Mouse (Mus musculus): ENCODE results near the gene Atf6.

Gene Atf6

DNA sequence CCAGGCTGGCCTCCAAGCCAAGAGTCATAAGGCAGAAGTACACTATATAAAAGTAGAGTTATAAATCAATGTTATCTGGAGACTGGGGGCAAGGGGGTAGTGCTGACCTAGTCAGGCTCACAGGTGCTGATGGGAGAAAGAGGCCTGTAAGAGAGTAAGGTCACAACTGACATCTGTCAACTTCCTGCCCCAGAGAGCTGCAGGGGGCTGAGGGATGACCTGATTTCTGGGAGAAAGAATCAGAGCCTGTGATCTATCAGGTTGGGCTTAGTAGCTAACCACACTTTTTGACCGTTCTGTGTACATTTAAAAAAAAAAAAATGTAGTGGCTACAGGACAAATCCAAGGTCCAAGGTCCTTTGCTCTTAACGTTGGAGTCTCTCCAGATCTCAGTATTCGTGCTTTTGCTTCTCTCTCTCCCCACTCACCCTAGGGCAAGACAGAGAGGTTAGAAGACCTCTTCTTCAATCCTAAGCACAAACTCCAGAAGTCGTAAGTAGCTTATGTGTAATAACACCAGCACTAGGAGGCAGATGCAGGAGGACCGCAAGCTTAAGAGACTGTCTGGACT lies 15.4 kb upstream of the Atf6 start:
- DNase-seq: no peak

DNA sequence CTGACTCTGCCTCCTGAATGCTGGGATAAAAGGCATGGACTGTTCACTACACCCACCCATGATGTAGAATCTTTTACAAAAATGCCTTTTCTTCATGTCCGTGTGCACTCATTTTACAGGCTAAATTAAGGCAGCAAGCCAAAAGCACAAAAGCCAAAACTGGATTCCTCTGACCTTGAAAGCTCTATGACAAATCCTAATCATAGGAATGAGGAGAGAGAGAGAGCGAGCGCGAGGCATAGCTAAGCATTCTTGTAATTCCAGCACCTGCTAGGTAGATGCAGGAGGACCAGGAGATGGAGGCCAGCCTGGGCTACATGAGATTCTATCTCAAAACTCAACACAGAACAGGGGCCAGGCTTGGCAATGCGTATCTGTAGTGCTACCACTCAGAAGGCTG lies 9.3 kb upstream of the Atf6 start:
- DNase-seq: no peak

DNA sequence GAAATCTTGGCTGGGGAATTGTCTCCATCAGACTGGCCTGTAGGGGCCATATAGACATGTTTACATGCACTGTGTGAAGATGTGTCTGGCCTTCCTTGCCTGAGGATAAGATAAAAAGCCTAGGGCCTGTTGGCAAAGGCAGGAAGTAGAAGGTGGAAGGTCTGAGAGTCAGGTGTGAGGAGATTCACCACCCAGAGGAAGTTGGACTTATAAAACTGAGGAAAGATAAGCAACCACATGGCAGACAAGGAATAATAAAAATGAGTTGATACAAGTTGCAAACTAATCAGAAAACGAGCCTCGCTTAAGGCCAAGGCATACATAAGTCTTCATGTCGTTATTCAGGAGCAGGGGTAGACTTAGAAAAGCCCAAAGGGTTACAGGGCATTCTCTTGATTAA lies 8.1 kb upstream of the Atf6 start:
- DNase-seq: no peak

DNA sequence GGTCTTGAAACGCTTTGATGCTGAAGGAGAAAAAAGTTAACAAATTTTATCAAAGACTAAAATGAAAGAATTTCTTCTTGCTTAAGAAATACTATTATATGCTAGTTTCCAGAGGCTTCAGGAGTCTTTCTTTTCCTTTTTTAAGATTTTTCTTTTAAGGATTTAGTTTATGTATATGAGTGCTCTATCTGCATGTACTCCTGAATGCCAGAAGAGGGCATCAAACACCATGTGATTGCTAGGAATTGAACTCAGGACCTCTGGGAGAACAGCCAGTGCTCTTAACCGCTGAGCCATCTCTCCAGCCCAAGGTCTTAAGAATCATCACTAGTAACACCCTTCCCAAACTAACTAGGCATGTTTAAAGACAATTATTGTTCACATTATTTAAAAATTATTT lies 4.4 kb upstream of the Atf6 start:
- no peak for DNase-seq

DNA sequence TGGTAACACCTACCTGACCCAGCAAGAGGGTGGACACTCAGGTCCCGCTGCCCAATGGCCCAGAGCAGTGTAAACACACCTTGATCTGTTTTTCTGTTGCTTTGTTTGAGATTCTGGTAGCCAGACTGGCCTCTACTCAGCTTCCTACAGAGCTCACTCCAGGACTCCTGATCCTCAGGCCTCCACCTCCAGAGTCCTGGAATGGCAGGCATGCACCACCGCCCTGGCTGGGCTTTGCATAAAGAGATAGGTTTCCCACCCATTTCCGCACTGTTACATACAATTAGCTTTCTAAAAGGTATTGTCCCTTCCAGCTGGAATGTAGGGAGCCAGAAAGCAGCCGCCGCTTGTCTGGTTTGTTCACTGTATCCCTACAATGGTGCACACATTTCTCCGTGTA lies 3.8 kb upstream of the Atf6 start:
- DNase-seq: no peak

DNA sequence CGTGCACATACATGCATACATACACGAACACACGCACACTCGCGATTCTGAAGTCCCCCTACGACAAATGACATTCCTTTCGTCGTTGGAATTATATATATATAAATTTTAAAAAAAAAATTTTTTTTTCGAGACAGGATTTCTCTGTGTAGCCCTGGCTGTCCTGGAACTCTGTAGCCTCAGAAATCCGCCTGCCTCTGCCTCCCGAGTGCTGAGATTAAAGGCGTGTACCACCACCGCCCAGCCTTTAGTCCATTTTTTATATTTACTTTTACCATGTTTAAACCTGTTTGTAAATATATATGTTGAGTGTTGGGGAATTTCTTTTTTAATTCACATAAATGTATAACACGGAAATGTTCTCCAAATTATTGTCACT lies 1.3 kb upstream of the Atf6 start:
- no peak for DNase-seq

DNA sequence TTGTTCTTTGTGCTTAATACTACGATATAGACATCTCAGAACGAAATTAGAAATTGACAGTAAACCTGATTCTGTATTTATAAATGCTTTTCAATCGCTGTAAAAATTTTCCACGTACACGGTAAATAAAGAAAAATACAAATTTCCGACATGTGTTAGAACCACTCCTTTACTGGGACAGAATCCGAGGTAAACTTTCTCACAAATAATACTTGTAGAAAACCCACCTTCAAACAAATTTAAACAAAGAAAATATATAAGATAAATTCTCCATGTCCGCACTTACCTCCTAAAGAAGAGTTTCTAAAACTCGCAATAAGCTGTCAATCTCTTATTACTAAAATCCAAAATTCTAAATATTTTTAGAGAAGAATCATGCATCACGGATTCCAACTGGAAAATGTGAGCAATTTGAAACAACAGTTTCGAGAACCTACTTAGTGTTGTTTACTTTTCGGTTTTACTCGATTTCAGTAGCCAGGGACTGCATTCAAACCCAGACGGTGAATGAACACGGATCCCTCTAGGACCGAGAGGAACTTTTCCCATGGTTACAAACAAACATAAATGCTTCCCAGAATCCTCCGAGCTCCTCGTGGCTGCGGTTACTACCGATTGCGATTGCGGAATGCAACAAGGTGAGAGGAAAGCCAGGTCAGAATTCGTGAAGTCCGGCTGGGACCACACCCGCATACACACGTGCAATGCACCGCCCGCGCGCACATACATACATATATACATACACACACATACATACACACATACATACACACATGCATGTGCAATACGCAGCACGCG lies 735 bp upstream of the Atf6 start:
- DNase-seq: peak; percentile 77

DNA sequence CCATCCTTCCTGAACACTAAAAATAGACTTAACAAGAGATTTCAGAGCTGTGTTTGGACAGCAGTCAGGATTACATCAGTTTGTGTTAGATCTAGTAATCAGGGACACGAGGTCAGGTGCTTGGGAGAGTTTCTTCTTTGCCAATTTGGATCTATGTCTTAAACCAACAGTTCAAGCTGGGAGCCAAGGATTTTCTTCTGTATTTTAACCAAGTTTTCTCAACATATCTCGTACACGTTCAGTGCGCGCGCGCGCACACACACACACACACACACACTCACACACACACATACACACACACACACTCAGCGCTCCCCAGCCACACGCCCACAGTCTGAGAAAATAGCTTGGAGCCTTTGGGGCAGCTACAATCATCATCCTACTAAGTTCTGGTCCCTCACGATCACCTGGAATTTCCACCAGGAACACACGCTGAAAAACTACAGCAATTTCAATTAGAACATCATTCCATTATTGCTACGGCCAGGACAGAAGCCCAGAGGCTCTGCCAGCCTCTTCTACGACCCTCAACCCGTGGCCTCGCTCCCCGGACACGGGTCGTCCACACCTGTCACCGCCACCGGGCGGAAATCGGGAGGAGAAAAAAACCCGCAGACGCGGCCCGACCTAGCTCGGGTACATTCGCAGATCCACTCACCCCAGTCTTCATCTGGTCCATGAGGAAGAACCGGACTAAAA lies 430 bp downstream of the Atf6 start:
- DNase-seq: no peak

DNA sequence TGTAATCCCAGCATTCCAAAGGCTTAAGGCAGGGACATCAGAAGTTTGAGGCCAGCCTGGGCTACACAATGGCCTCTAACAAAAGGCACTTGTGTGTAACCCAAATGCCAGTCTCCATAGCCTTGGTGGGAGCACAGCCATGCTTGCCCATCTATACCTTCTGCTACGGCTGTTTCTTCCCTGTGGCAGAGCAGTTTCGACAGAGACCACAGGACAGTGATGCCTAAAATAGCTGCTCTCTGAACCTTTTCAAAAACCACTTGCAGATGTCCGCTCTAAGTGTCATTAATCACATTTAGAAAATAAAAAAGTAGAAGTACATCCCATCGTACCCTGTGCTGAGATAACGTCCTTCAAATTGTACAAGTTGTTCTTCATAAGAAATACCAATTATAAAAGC lies 2.2 kb downstream of the Atf6 start:
- DNase-seq: no peak

DNA sequence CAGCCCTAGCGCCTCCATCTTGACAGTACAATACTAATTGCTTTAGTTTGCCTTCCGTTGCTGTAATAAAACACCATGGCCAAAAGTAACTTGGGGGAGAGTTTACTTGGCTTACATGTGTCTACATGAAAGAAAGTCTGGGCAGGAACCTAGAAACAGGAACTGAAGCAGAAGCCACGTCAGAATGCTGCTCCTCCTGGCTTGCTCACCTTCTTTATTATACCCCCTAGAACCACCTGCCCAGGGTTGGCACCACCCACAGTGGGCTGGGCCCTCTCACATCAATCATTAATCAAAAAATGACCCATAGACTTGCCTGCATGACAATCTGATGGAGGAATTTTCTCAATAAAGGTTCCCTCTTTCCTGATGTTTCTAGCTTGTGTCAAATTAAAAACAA lies 2.8 kb downstream of the Atf6 start:
- no peak for DNase-seq

DNA sequence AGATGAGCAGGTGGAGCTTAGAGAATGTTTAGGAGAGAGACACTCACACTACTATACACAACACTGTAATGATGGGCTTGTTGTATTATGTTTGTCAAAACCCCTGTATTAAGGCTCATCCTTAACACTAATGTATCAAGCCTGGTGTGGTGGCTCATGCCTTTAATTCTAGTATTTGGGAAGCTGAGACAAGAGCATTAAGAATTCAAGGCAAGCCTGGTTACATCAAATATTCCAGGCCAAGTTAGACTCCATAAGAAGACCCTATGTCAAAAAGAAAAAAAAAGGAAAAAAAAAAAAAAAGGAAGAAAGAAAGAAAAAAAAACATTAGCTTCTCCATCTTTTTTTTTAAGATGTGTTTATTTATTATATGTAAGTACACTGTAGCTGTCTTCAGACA lies 3.3 kb downstream of the Atf6 start:
- DNase-seq: no peak

DNA sequence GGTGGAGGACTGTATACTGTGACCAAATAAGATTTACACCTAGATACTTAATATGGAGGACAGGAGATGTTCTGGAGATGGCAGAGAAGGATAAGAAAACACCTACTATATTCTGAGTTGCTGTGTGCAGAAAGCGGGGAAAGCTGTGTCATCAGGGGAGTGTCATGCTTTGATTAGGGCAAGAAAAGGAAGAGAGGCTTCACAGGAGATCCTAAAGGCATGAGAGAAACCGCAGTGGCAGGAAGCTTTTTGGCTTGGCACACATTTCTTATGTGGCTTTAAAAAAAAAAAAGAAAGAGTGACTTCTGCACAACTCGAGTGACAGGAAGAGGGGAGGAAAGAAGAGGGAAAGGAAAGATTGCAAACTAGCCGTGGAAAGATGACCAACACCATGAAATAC lies 4.5 kb downstream of the Atf6 start:
- no peak for DNase-seq

DNA sequence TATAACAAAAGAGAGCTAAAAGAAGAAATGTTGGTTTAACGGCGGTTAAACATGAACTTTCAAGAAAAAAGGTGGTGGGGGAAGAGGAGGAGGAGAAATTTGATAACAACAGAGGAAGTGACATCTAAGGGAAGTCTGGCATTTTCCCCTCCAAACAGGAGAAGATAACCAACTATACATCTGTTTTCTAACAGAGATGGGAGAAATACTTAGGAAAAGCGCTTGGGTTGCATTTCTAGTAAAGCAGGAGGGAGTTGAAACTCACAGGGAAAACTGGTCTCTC lies 5.2 kb downstream of the Atf6 start:
- no peak for DNase-seq

DNA sequence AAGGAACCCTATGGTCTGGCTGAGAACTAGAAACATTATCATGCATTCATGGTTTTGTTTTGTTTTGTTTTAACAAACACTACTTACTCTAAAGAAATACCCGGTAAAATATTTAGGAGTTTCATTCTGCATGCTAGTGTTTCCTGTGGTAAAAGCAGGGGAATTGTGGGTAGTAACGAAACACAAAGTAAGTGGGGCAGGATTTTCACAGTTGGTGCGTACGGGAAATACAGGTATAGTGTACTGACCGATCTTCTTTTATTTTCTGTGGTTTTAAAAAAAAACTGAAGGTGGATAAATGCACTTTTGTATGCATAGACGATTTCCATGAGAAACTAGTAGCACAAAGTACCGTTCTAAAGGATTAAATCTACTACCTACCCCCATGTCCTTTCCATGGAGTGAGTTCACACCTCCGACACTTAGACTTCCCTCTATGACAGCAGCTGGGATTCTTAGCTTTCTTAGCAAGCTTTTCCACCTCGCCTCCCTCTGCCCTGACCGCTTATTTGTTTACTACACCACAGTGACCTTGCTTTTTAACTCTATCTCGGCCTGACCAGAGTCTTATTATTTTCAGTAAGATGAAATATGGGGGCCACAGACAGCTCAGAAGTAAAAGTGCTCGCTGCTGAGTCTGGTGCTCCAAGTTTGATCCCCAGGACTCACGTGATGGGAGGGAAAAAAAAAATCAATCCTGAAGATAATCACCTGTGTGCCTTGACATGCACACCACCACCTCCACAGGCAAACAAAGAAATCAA lies 5.7 kb downstream of the Atf6 start:
- DNase-seq: no peak

DNA sequence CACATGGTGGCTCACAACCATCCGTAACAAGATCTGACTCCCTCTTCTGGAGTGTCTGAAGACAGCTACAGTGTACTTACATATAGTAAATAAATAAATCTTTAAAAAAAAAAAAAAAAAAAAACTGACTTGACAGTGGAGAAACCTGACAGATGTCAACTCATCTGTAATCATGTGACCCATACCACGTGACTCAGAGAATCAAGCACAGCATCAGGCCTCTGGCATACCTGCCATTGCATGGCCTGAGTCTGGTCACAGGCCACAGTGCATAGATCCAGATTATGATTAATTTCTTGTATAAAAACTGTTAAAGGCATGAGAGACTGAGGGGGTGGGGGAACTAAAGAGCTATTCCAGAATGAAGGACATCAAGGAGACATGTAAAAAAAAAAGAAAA lies 8.7 kb downstream of the Atf6 start:
- no peak for DNase-seq

DNA sequence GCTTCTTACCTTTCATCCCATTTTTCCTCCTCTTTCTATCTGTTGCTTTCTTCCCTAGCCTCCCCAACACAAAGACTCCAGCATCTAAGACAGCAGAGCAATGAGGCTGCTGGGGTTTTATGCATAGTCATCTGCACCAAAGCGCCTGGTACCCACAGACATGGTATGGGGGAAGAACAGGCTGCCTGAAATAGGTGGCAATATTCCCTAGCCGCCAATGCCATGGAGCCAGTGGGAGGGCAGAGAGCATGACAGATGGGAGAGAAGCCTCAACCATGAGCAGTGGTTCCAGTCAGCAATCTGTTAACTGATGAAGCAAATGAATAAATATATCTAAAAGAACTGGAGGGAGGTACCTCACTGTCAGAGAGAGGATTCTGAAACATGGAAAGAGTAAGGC lies 10.2 kb downstream of the Atf6 start:
- DNase-seq: peak; percentile 81

DNA sequence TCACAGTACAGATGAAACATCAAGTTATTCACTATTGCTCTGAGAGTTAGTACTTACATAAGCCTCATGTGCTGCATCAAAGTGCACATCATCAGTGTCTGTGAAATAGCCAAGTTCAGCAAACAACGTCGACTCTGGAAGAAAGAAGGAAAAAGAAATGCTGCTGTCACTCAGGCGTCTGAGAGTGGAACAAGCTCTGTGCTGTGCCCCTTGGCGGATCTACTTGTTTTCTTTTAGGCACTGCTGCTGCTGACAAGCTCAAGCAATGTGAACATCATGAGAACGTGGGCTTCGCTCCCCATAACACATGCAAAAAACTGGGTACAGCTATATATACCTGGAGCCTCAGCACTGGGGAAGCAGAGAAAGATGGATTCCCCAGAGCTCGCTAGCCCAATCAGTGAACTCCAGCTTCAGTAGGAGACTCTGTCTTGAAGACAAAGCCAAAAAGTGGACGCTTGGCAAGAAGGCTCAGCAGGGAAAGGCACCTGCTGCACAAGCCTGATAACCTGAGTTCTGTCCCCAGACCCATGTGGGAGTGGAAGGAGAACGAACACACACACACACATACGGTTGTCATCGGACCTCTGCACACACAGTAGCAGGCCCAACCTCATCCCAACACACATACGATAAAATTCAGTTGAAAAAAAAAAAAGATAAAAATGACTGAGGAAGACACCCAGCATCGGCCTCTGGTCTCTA lies 12.4 kb downstream of the Atf6 start:
- DNase-seq: no peak

DNA sequence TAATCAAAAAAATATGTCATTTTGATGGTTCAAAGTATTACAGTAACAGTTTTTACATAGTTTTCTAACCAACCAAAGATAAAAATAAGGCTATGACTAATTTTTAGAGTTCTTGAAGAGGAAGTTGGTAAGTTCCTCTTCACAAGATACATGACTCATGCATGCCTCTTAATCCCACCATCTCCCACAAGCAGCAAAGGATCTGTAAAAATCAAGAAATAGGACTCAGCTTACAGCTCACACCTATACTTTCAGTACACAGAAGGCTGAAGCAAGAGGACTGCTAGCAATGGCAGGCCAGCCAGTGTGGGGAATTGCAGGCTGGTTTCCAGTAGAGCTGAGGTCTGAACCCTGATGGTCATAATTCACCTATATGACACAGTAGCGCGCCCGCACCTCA lies 14.0 kb downstream of the Atf6 start:
- DNase-seq: no peak

DNA sequence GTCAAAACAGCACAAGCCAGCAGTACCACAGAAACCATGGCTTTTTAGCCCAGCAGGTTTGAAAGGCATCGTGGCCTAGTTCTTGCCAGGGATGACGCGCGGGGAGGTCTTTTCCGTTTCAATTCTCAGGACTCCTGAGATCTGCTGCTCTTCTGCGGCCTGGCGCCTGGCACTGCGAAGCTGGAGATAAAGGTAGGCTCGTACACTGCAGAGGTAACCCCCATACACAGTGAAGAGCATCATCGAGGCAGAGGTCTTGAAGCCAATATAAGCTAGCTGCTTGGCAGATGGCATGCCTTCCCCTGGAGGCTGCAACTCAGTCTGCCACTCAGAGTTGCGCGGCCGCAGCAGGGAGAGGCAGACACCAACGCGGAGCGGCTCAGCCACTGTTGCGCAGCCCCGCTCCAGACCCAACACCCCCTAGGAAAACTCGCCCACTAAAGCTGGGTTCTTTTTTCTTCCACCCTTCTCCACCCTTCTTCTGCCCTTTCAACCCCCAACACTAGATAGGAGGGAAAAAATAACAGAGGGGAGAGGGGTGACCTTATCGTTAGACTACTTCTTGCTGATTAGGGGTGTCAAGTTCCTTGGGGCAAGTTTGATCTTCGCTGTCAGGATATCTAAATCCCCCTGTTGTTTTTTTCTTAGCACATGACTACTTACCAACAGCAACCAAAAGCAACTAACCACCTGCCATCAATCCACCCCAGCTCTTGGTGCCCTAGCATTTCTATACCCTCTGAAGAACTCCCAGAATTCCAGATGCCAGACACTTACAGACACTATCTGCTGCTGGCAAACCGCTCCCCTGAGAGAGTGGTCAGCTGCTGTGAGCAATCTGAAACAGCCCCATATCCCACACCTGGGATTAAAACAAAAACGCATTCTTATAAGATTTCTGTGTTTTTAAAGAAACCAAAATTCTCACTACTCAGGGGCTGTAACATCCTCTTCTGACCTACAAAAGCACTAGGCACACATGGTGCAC lies 16.6 kb downstream of the Atf6 start:
- no peak for DNase-seq

DNA sequence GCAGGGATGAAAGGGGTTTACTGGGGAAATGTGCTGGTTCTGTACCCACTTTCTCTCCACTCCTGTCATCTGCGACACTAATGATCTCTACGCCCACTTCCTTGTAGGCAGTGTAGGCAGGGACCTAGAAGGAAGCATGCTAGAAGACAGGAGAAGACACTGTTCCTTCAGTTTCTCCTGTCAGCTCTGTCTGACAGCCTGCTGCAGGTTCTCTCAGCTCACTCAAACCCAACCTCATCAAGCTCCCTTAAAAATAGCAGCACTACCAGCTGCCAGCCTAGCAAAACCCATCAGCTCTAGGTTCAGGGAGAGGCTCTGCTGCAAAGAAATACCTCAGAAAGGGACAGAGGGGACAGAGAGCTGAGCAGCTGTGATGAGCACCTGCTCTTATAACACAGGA lies 17.6 kb downstream of the Atf6 start:
- DNase-seq: peak; percentile 37

DNA sequence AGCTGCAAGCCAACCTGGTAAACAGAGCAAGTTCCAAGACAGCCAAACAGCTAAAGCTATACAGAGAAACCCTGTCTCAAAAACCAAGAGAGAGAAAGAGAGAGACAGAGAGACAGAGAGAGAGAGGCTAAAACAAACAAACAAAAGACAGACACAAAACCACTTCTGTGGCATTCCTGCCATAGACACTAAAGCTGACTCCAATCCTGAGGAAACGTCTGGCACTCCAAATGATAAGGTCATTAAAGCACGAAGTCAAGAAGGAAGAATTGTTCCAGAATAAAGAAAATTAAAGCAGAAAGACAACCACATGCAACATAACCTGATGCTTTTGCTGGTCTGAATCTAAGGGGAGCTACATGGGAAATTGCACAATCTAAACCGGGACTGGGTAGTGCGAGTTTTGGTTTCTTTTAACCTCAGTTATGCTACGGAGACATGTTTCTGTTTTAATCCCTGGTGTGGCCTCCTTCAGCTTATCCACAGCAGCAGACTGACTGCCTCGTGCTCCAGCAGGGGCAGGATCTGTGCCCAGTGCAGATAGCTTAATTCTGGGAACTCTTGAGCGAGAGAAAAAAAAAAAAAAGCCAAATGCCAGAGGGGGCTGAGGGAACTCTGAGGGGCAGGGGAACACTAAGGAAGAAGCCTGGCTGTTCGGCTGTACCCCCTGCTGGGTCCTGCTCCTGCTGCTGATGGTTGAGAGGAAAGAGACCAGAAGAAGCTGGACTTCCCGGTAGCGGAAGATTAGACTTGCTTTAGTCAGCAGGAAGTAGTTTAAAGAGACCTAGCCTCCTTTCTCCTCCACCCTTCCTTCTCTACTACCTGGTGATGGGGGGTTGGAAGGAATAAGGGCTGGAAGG lies 21.9 kb downstream of the Atf6 start:
- no peak for DNase-seq
